Mouse (Mus musculus) G1E (cell line): Measurements from ENCODE around the gene Tfe3.
A peak's percentile ranks its signal among the peaks of the same experiment; 100 is the strongest.

ENCODE experiments used
- CTCF ChIP-seq: IDR thresholded peaks from 2 replicates; pipeline ENCODE4 v1.5.1; 2012; ENCODE audit warnings: low read depth, low read length, inconsistent platforms, mixed read lengths
- GATA1 ChIP-seq: IDR thresholded peaks from 2 replicates; pipeline ENCODE4 v1.6.1; 2012; ENCODE audit warnings: borderline replicate concordance, low read length, inconsistent platforms, mixed read lengths

DNA sequence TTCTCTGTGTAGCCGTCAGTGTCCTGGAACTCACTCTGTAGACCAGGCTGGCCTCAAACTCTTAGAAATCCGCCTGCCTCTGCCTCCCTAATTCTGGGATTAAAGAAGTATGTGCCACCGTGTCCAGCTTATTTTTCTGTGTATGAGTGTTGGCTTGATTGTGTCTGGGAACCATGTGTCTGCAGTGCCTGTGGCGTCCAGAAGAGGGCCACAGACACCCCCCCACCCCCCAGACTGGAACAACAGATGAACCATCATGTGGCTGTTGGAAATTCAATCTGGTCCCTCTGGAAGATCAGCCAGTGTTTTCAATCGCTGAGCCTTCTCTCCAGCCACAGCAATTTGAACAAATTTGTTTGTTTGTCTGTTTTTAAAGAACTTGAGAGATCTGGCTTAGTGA is 18.9 kb upstream of the Tfe3 start:
- TF ChIP-seq GATA1 (no peak), CTCF (0 out of 2 replicates have a peak, but pooled peaks have one; percentile 12)
